Mouse (Mus musculus) macrophage (primary cell): Measurements from ENCODE around the gene Pde6d. TPM values are rescaled to one million over a fixed set of nuclear protein-coding genes. Genes with fewer than 3 reads are reported as not detected.
"Not testable (repeated sequence)": the region's sequence is repeated elsewhere in the genome, so short reads cannot be mapped to it uniquely, and the experiment has no call there.

Experiments
- H3K27ac ChIP-seq: fragments of 350-480 bp; formaldehyde crosslinking; 2 replicates; pipeline ENCODE4 v1.9.0; 2021
- H3K36me3 ChIP-seq: fragments of 350-480 bp; formaldehyde crosslinking; 2 replicates; pipeline ENCODE4 v1.9.0; 2021; ENCODE audit errors: inconsistent target
- H3K4me3 ChIP-seq: fragments of 350-480 bp; formaldehyde crosslinking; 2 replicates; pipeline ENCODE4 v1.9.0; 2021; ENCODE audit errors: inconsistent target
- H3K79me2 ChIP-seq: fragments of 350-480 bp; formaldehyde crosslinking; 2 replicates; pipeline ENCODE4 v1.9.0; 2021; ENCODE audit errors: inconsistent target
- WGBS: methylation state at CpG from one replicate; pipeline ENCODE4 v1.1.7; 2026; ENCODE audit warnings: inconsistent platforms; ENCODE audit not compliant: missing documents; 5-methylcytosine and 5-hydroxymethylcytosine counted together
- polyA plus RNA-seq: library from polyadenylated mRNA; stranded (reverse); fragments of 250-400 nt; gene quantifications from 3 replicates; pipeline ENCODE4 v1.2.4, GENCODE M21; 2018; ENCODE audit warnings: inconsistent platforms

Gene Pde6d
- polyA plus RNA-seq, 1 experiment from 2014 or later: 23.4 TPM

- H3K79me2 ChIP-seq: no peaks in the 10 kb centered on the region
- H3K27ac ChIP-seq: no peak overlapping the region
- 84% methylated on average over 3 of the region's 3 CpGs for WGBS
- H3K4me3 ChIP-seq: no peak overlapping the region
- peaks cover 48% of the 10 kb centered on the region; the same call in 1 of the 2 replicates for H3K36me3 ChIP-seq
Measured at GRCm38 (mm10) chr1:86546797-86547196, 35.6 kb downstream of the Pde6d start.

GRCm38 (mm10) chr1:86542584-86542983, 39.8 kb downstream of the Pde6d start:
- no peak overlapping the region for H3K4me3 ChIP-seq
- 88% methylated on average over 2 of the region's 2 CpGs for WGBS
- no peak overlapping the region for H3K27ac ChIP-seq
- H3K79me2 ChIP-seq: no peaks in the 10 kb centered on the region
- H3K36me3 ChIP-seq: peaks cover 48% of the 10 kb centered on the region; the same call in 1 of the 2 replicates

GRCm38 (mm10) chr1:86539583-86539982, 42.8 kb downstream of the Pde6d start:
- H3K27ac ChIP-seq, H3K79me2 ChIP-seq, H3K4me3 ChIP-seq: not testable (repeated sequence)
- peaks cover 25% of the 10 kb centered on the region; the same call in 1 of the 2 replicates for H3K36me3 ChIP-seq
- WGBS: 98% methylated on average over 7 of the region's 12 CpGs

GRCm38 (mm10) chr1:86538383-86538782, 44.0 kb downstream of the Pde6d start:
- Histone ChIP-seq H3K4me3 (no peak overlapping the region), H3K79me2 (no peaks in the 10 kb centered on the region), H3K27ac (no peak overlapping the region), H3K36me3 (peaks cover 13% of the 10 kb centered on the region; the same call in 1 of the 2 replicates)
- WGBS: 87% methylated on average over 3 of the region's 3 CpGs

GRCm38 (mm10) chr1:86533411-86534130, 48.9 kb downstream of the Pde6d start:
- Histone ChIP-seq H3K27ac (no peak overlapping the region), H3K36me3 (0 out of 2 replicates have a peak, but pooled peaks cover 7% of the 10 kb centered on the region), H3K79me2 (peaks cover 28% of the 10 kb centered on the region), H3K4me3 (no peak overlapping the region)
- WGBS: 99% methylated on average over 6 of the region's 6 CpGs

- Histone ChIP-seq H3K27ac (no peak overlapping the region), H3K36me3 (0 out of 2 replicates have a peak, but pooled peaks cover 7% of the 10 kb centered on the region), H3K4me3 (no peak overlapping the region), H3K79me2 (peaks cover 38% of the 10 kb centered on the region)
- 27% methylated on average over 11 of the region's 11 CpGs for WGBS
Measured at GRCm38 (mm10) chr1:86532362-86533051, 49.9 kb downstream of the Pde6d start.

GRCm38 (mm10) chr1:86531547-86532321, 50.7 kb downstream of the Pde6d start:
- no peak overlapping the region for H3K27ac ChIP-seq

GRCm38 (mm10) chr1:86530871-86531546, 51.4 kb downstream of the Pde6d start:
- WGBS: 67% methylated on average over 4 of the region's 4 CpGs
- H3K79me2 ChIP-seq: peaks cover 44% of the 10 kb centered on the region
- 0 out of 2 replicates have a peak, but pooled peaks cover 7% of the 10 kb centered on the region for H3K36me3 ChIP-seq
- no peak overlapping the region for H3K4me3 ChIP-seq
- no peak overlapping the region for H3K27ac ChIP-seq

More at GRCm38 (mm10) chr1:86531547-86532321, 50.7 kb downstream of the Pde6d start:
- Histone ChIP-seq H3K4me3 (no peak overlapping the region), H3K36me3 (0 out of 2 replicates have a peak, but pooled peaks cover 7% of the 10 kb centered on the region), H3K79me2 (peaks cover 44% of the 10 kb centered on the region)
- 55% methylated on average over 13 of the region's 13 CpGs for WGBS

GRCm38 (mm10) chr1:86529590-86529989, 52.8 kb downstream of the Pde6d start:
- H3K79me2 ChIP-seq: peaks cover 44% of the 10 kb centered on the region
- H3K4me3 ChIP-seq: peak overlapping the region; percentile 79; the same call in 1 of the 2 replicates
- WGBS: 0% methylated on average over 3 of the region's 4 CpGs
- H3K27ac ChIP-seq: no peak overlapping the region
- H3K36me3 ChIP-seq: 0 out of 2 replicates have a peak, but pooled peaks cover 7% of the 10 kb centered on the region

GRCm38 (mm10) chr1:86528571-86529180, 53.8 kb downstream of the Pde6d start:
- Histone ChIP-seq H3K36me3 (0 out of 2 replicates have a peak, but pooled peaks cover 7% of the 10 kb centered on the region), H3K27ac (peak overlapping the region; percentile 64), H3K4me3 (peak overlapping the region; percentile 79), H3K79me2 (peaks cover 44% of the 10 kb centered on the region)
- WGBS: under 1% methylated on average over 15 of the region's 15 CpGs

GRCm38 (mm10) chr1:86527599-86528486, 54.6 kb downstream of the Pde6d start:
- Histone ChIP-seq H3K79me2 (peaks cover 44% of the 10 kb centered on the region), H3K36me3 (0 out of 2 replicates have a peak, but pooled peaks cover 7% of the 10 kb centered on the region), H3K27ac (peak overlapping the region; percentile 64), H3K4me3 (peak overlapping the region; percentile 79)
- under 1% methylated on average over 84 of the region's 89 CpGs for WGBS

GRCm38 (mm10) chr1:86526789-86527598, 55.4 kb downstream of the Pde6d start:
- under 1% methylated on average over 99 of the region's 111 CpGs for WGBS
- H3K4me3 ChIP-seq: peak overlapping the region; percentile 79
- H3K36me3 ChIP-seq: 0 out of 2 replicates have a peak, but pooled peaks cover 7% of the 10 kb centered on the region
- H3K79me2 ChIP-seq: peaks cover 44% of the 10 kb centered on the region
- H3K27ac ChIP-seq: peak overlapping the region; percentile 64; the same call in 1 of the 2 replicates
